Comparison of ENCODE assay signal across 9 mouse cellular contexts in the genomic region with DNA sequence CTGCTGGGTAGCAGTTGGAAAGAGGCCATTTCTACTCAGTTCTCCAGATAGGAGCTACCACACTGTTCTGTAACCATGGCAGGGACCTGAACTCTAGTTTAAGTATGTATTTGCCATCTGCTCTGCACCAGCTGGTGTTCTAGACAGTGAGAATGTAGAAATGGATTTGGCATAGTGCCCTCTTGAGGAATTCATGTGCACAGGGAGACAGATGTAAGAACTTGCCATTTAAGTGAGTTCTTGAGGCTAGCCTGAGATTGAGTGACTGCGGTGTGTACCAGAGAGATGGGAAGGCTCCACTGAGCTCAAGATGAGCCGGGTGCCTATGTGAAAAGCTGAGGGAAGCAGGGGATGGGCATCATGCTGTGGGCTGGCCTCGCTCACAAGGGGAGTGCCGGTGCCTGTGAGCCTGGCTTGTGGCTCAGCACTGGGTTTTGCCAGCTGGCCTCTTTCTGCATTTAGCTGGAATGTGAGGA.
DNase-seq lines count a peak whose midpoint lies in the region; ATAC-seq lines count a peak whose summit lies in the region.
"Had no signal": no experiment of that assay in that cellular context is flagged by ENCODE, and none has a peak within 500 bp of the region (broad histone marks: within the 10 kb centered on the region; RNA-seq: fewer than 3 reads in every experiment).

No protein-coding gene starts in this region.

- no peak overlapping the region for H3K4me2 ChIP-seq in heart, embryonic 11.5 days

- no peak for ATAC-seq in heart, embryonic 11.5 days (replicated peaks; ENCODE audit: insufficient number of reproducible peaks, low FRiP score, low TSS enrichment)

- intact Hi-C loops in heart, postnatal 10 days (cut with DNase I): no loop called here
- intact Hi-C loops in left cerebral cortex, postnatal 14 days (cut with DNase I): loop anchor here (5.0 kb wide), 2 partner anchors 54 to 66 kb away; partner anchors contain the start of gene Atxn10

- no peak overlapping the region for H3K27ac ChIP-seq in heart, embryonic 11.5 days (ENCODE audit: low read depth, low read length)

- H3K9me3 ChIP-seq in heart, embryonic 11.5 days (replicated peaks; ENCODE audit: control insufficient read depth, low read length): no peaks in the 10 kb centered on the region
- H3K9me3 ChIP-seq: G1E had no signal

- DNase-seq in heart, adult 8-10 months (ENCODE audit: low spot score): peak; percentile 20
- DNase-seq in cerebellum, adult 9-11 months: peak; percentile 91
- DNase-seq in heart, postnatal 10 days: peak; percentile 36 to 48
- peak; percentile 83 to 97 for DNase-seq in left cerebral cortex, postnatal 14 days (ENCODE audit: low spot score in 2 of 2)
- peak; percentile 87 for DNase-seq in right cerebral cortex, adult 18-20 months
- DNase-seq in kidney, adult 8-10 months: no peak
- no peak for DNase-seq in natural killer cell, adult 2 months (ENCODE audit: low spot score in 2 of 2)

- no peak overlapping the region for H3K4me3 ChIP-seq in heart, embryonic 11.5 days (ENCODE audit: low read depth, low read length)

- H3K27me3 ChIP-seq in heart, embryonic 11.5 days (ENCODE audit: control insufficient read depth, insufficient read depth, low read length): no peaks in the 10 kb centered on the region

- peaks cover 14% of the 10 kb centered on the region for H3K4me1 ChIP-seq in heart, embryonic 11.5 days (ENCODE audit: control insufficient read depth, insufficient read depth, low read length)

- no peak overlapping the region for H3K9ac ChIP-seq in heart, embryonic 11.5 days (ENCODE audit: low read depth, low read length)

- no peaks in the 10 kb centered on the region for H3K36me3 ChIP-seq in heart, embryonic 11.5 days (ENCODE audit: control insufficient read depth, insufficient read depth, low read length)

- 86% methylated on average over 4 of the region's 4 CpGs for WGBS in heart, embryonic 11.5 days (ENCODE audit: insufficient replicate concordance)

Comparison
In these comparisons a context has a peak if more than half of its experiments do, and no peak if none do; other contexts are left out.
1. DNase-seq: peak in heart, adult 8-10 months (single experiment), cerebellum, adult 9-11 months (single experiment), heart, postnatal 10 days (2 of 2), left cerebral cortex, postnatal 14 days (2 of 2) and right cerebral cortex, adult 18-20 months (single experiment); none in kidney, adult 8-10 months (0 of 2) and natural killer cell, adult 2 months (0 of 2).